In the genomic region with DNA sequence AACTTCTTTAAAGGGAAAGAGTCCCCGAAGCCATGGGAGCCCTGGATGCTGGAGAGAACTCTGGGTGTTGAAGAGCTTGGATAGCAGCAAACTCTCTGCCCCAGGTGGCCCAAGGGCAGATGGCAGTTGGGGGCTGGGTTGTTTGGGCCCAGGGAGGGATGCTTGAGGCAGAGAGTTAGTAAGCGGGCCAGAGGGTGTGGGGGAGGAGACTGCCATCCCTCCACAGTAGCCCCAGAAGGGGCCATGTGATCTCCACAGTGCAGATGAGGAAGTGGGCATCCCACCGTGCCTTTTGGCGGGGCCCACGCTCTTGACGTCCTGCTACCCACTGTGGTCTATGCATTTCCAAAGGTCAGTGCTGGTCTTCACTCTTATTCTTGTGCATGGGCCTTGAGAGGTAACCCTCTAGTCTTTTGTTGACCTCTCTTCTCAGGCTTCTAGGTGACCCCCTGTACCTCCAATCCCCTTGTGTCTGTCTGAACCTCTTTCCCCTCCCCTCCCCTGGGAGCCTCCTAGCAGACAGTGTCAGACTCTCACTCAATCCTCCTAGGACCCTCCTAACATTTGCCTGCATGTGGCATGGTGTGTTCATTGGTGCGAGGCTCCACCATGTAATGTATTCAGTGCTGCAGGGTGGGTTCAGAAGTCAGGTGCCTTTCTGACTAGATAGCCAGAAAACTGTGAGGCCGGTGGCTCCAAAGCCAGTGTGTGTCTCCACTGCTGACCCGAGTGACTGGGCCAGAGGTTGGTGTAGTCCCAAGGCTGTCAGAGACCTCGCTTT, we compare ENCODE assay signal across 11 mouse cellular contexts. TPM values are rescaled to one million over a fixed set of nuclear protein-coding genes. Genes with fewer than 3 reads are reported as not detected.
A peak's percentile ranks its signal among the peaks of the same experiment; 100 is the strongest.
DNase-seq lines count a peak whose midpoint lies in the region; ATAC-seq and TF ChIP-seq lines count a peak whose summit lies in the region.
"Had no signal": no experiment of that assay in that cellular context is flagged by ENCODE, and none has a peak within 500 bp of the region (broad histone marks: within the 10 kb centered on the region; RNA-seq: fewer than 3 reads in every experiment).

No protein-coding gene starts in this region.

- no peak overlapping the region for H3K4me2 ChIP-seq in hindbrain, embryonic 15.5 days
- no peak overlapping the region for H3K4me2 ChIP-seq in hindbrain, embryonic 12.5 days (replicated peaks)
- H3K4me2 ChIP-seq: embryonic facial prominence, embryonic 13.5 days; intestine, embryonic 15.5 days had no signal

- no peaks in the 10 kb centered on the region for H3K36me3 ChIP-seq in hindbrain, embryonic 15.5 days
- 0 out of 2 replicates have a peak, but pooled peaks cover 4% of the 10 kb centered on the region for H3K36me3 ChIP-seq in hindbrain, embryonic 12.5 days
- H3K36me3 ChIP-seq in thymus, adult 2 months (ENCODE audit: control insufficient read depth, insufficient read depth, low read length): no peaks in the 10 kb centered on the region
- H3K36me3 ChIP-seq: intestine, embryonic 15.5 days had no signal

- TF ChIP-seq POLR2A in thymus, adult 2 months (IDR thresholded peaks at IDR 0.05; ENCODE audit: control insufficient read depth, extremely low read depth, insufficient read depth, low read length, poor library complexity): no peak

- DNase-seq in thymus, adult 2 months: no peak
- no peak for DNase-seq in thymus, postnatal 25 days
- no peak for DNase-seq in ovary, postnatal 14 days (ENCODE audit: low spot score)
- DNase-seq in urinary bladder, postnatal 14 days (ENCODE audit: low spot score): no peak
- DNase-seq: gastrocnemius, postnatal 14 days; layer of hippocampus, adult 9-11 months had no signal

- H3K4me1 ChIP-seq in hindbrain, embryonic 15.5 days (replicated peaks): peaks cover 49% of the 10 kb centered on the region
- H3K4me1 ChIP-seq in hindbrain, embryonic 12.5 days: peaks cover 54% of the 10 kb centered on the region
- H3K4me1 ChIP-seq in thymus, adult 2 months (replicated peaks; ENCODE audit: control insufficient read depth, insufficient read depth, low read length): peaks cover 73% of the 10 kb centered on the region

- H3K27me3 ChIP-seq in hindbrain, embryonic 15.5 days: no peaks in the 10 kb centered on the region
- no peaks in the 10 kb centered on the region for H3K27me3 ChIP-seq in hindbrain, embryonic 12.5 days
- no peaks in the 10 kb centered on the region for H3K27me3 ChIP-seq in thymus, adult 2 months (ENCODE audit: control insufficient read depth, insufficient read depth, low read length)
- H3K27me3 ChIP-seq: embryonic facial prominence, embryonic 13.5 days; intestine, embryonic 15.5 days had no signal

- TF ChIP-seq CTCF in thymus, adult 2 months (IDR thresholded peaks at IDR 0.05; ENCODE audit: borderline replicate concordance, control insufficient read depth, extremely low read depth, insufficient read depth, low read length, poor library complexity): no peak

- WGBS in hindbrain, embryonic 15.5 days: 74% methylated on average over 10 of the region's 10 CpGs
- WGBS in hindbrain, embryonic 12.5 days: 74% methylated on average over 10 of the region's 10 CpGs
- WGBS in thymus, adult 2 months: 57% methylated on average over 10 of the region's 10 CpGs

- ATAC-seq in hindbrain, embryonic 15.5 days (ENCODE audit: low FRiP score, low read depth): no peak
- ATAC-seq in hindbrain, embryonic 12.5 days (ENCODE audit: low FRiP score): no peak
- peak; percentile 28 to 40; a peak in 2 of 4 replicates for ATAC-seq in hematopoietic stem cell, adult 5-6 weeks (replicated peaks in 1 of 2; ENCODE audit: insufficient read depth in 1 of 2, low FRiP score in 2 of 2, low TSS enrichment in 1 of 2, low read depth in 1 of 2, poor library complexity in 2 of 2, severe bottlenecking in 2 of 2)
- ATAC-seq: intestine, embryonic 15.5 days had no signal

- H3K9ac ChIP-seq in hindbrain, embryonic 15.5 days: no peak overlapping the region
- H3K9ac ChIP-seq in hindbrain, embryonic 12.5 days: no peak overlapping the region
- H3K9ac ChIP-seq: embryonic facial prominence, embryonic 13.5 days; intestine, embryonic 15.5 days had no signal

- H3K9me3 ChIP-seq in hindbrain, embryonic 15.5 days: no peaks in the 10 kb centered on the region
- no peaks in the 10 kb centered on the region for H3K9me3 ChIP-seq in hindbrain, embryonic 12.5 days (replicated peaks)
- H3K9me3 ChIP-seq: embryonic facial prominence, embryonic 13.5 days; intestine, embryonic 15.5 days had no signal

- no peak overlapping the region for H3K4me3 ChIP-seq in hindbrain, embryonic 15.5 days
- H3K4me3 ChIP-seq in hindbrain, embryonic 12.5 days: no peak overlapping the region
- H3K4me3 ChIP-seq in thymus, adult 2 months (ENCODE audit: control insufficient read depth, insufficient read depth, low read length): no peak overlapping the region
- H3K4me3 ChIP-seq: embryonic facial prominence, embryonic 13.5 days; intestine, embryonic 15.5 days had no signal

- peak overlapping the region; percentile 18; the same call in 1 of the 2 replicates for H3K27ac ChIP-seq in hindbrain, embryonic 15.5 days (replicated peaks)
- H3K27ac ChIP-seq in hindbrain, embryonic 12.5 days: no peak overlapping the region
- peak overlapping the region; percentile 13; the same call in 1 of the 2 replicates for H3K27ac ChIP-seq in thymus, adult 2 months (ENCODE audit: control insufficient read depth, insufficient read depth, low read length)
- H3K27ac ChIP-seq: embryonic facial prominence, embryonic 13.5 days; intestine, embryonic 15.5 days had no signal

RNA-seq across cellular contexts. Expression of a gene that starts 11.7 kb away (rescaled TPM):
- 31.6 and 33.4 TPM in 2 replicates for polyA plus RNA-seq in hindbrain, embryonic 15.5 days (2015; fragmentation: Nextera tagmentation; extraction: Ambion mirVana)
- polyA plus RNA-seq in hindbrain, embryonic 12.5 days (2016; fragmentation: Nextera tagmentation; extraction: Ambion mirVana): 32.5 and 35.2 TPM in 2 replicates
- 35.1 and 37.1 TPM in 2 replicates for polyA plus RNA-seq in thymus, adult 2 months (2012; rRNA removed)
- total RNA-seq in hematopoietic stem cell, adult 5-6 weeks (2017): 37.6 and 66.4 TPM in 2 replicates

RNA-seq across cellular contexts. Expression of a gene that starts 35.6 kb away (rescaled TPM):
- polyA plus RNA-seq in hindbrain, embryonic 15.5 days (2015; fragmentation: Nextera tagmentation; extraction: Ambion mirVana): 1.4 and 1.6 TPM in 2 replicates
- polyA plus RNA-seq in hindbrain, embryonic 12.5 days (2016; fragmentation: Nextera tagmentation; extraction: Ambion mirVana): 3.4 and 4.3 TPM in 2 replicates
- polyA plus RNA-seq in thymus, adult 2 months (2012; rRNA removed): 40.0 and 47.8 TPM in 2 replicates
- total RNA-seq in hematopoietic stem cell, adult 5-6 weeks (2017): 3.0 and 7.9 TPM in 2 replicates

Comparison
In these comparisons a context has a peak if more than half of its experiments do, and no peak if none do; other contexts are left out.
1. ATAC-seq: peak in hematopoietic stem cell, adult 5-6 weeks (2 of 2); none in hindbrain, embryonic 15.5 days (single experiment) and hindbrain, embryonic 12.5 days (single experiment).